Mouse (Mus musculus) erythroblast, adult 5-6 weeks (primary cell): ENCODE measurements around the gene Cux1. TPM values are rescaled to one million over a fixed set of nuclear protein-coding genes. Genes with fewer than 3 reads are reported as not detected.

Experiments used
- ATAC-seq: replicated peaks from 2 replicates; pipeline ENCODE4 v1.8.0; 2016; ENCODE audit warnings: moderate number of reproducible peaks, mild to moderate bottlenecking, moderate TSS enrichment, inconsistent platforms; ENCODE audit not compliant: poor library complexity, low FRiP score, severe bottlenecking
- total RNA-seq, 2 experiments: library from RNA; stranded (forward) in 1 of 2; stranded (reverse) in 1 of 2; fragments of 150-400 nt in 1 of 2; fragments of 200-764, 138-1000 nt in 1 of 2; gene quantifications; 2 replicates each; pipeline versions ENCODE4 v1.2.3 to v1.2.4; 2015 to 2017; ENCODE audit warnings: low replicate concordance in 2 of 2

Cux1 gene
- total RNA-seq, 2 experiments from 2014 or later: 17.7 to 46.4 TPM

DNA sequence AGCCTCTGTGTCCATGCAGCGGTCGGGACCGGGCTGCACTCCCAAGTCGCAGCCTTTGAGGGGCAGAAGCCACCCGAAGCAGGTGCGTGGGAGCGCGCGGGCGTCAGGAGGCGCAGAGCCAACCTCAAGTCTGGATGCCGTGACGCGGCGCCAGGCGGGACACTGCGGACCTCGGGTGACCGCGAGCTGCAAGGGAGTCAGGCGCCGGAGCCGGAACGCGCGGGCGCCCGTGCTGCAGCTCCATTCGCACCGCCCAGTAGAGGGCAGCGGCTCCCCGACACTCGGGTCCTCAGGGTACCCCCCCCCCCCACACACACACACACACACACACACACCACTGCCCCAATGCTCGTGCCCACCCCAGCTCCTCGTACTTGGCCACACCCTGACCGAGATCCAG, 1.5 kb upstream of the Cux1 start:
- ATAC-seq: no peak

DNA sequence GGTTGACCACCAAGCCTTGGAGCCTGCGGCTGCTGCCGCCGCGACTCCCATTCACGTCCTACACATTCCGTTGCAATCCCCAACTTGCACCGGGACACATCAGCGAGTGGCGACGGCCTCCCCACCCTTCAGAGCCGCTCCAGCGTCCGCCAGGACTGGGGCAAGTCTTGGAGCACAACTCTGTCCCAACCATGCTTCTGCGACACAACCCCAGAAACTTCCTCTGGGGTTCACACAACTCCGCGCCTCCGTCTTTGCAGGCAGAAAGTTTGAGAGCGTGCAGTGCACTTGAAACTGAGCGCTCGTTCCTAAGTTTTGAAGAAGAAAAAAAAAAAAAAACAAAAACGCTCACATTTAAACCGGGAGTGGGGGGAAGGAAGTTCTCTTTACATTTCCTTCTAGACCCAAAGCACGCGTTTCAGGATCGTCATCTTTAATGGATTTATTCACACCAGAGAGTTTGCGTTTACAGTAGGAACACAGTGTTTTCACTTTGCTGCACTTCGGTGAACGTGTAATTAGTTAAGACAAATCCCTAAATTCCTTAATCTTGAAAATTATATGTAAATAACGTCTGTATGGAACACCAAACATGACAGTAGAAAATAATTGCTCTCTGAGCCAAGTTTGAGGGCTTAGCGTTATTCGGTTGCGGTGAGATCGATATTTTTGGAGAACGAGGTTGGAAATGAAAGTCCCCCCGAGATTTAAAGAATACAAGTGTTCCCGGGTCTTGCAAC, 906 bp upstream of the Cux1 start:
- ATAC-seq: 0 out of 2 replicates have a peak, but pooled peaks have one; percentile 26

DNA sequence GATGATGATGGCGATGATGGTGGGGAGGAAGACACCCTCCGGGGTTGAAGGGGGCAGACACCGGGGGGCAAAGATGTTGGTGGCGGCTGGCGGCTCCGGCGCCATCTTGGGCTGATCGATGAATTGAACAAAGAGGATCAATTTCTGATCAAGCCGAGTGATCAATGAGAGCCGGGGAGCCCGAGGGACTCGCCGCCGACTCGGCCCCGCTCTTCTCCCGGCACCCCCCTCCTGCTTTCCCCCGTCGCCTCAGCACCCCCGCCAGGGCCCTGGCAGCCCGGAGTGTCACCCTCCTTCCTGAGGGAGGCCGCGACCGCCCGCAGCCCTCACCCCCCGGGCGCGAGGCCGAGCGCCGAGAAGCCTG, 496 bp downstream of the Cux1 start:
- no peak for ATAC-seq

DNA sequence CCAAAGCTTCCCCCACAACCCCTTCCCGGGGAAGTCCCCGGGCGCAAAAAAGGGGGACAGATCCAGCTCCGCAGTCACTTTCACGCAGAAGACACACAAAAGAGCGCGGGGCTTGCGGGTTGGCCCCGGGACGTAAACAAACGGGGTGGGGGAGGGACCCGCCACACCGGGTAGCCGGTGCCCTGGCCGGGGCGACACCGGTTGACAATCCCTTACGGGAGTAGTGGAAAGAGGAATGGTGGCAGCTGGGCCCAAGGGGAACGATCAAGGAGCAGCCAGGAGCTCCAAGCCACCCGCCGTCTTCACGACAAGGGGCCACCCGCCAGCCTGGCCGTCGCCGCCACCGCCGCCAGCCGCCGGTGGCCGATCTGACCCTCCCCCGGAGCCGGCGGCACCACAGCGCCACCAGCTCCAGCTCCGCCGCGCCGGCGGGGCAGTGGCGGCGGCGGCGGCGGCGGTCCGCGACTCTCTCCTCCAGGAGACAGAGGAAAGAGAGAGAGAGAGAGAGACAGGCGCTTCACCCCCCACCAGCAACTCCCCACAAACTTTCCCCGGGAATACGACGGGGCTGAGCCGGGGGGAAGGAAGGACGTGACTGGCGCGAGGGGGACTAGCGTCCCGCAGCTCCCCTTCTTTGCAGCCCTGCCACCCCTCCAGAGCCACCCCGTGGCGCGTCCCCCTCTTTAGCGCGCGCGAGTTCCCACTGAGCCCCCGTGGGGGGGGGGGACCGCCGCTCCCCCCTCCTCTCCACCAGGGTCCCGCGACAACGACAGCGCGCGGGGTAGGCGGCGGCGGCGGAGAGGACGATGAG, 1.1 kb downstream of the Cux1 start:
- ATAC-seq: peak; percentile 54

- ATAC-seq: peak; percentile 41
These were observed 1.9 kb downstream of the Cux1 start for GRCm38 (mm10) chr5:136565311-136565811.

DNA sequence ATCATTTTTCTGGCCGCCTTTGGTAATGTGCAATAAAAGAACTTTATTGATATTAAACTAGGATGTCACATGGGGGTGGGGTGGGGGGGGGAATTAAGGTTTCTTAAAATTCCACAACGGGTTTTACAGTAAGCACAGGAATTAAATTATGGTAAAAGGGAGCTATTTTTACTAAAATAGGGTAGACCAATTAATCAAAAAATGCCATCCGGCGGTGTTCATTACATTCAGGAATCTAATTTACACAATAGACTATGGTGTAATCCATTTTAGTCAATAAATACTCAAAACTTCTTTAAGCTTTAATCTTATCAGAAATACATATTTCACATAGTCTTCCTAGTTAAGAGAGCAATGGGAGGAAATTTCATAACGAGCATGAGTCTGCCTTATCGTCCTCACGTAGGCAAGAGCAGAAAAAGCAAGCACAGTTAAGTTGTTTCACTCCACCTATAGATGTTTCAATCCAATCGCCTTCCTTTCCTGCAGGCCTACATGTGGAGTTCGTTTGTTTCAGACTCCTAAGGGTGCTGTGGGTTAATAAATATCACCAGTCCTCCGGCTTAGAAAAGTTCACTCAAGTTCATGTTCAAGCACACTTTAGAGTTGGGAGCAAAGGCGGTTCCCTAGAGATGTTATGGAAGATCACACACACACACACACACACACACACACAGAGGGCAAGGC, 2.5 kb downstream of the Cux1 start:
- ATAC-seq: no peak

- ATAC-seq: no peak
These were observed 3.3 kb downstream of the Cux1 start for GRCm38 (mm10) chr5:136563996-136564395.

- no peak for ATAC-seq
These were observed 4.2 kb downstream of the Cux1 start for GRCm38 (mm10) chr5:136563104-136563503.

DNA sequence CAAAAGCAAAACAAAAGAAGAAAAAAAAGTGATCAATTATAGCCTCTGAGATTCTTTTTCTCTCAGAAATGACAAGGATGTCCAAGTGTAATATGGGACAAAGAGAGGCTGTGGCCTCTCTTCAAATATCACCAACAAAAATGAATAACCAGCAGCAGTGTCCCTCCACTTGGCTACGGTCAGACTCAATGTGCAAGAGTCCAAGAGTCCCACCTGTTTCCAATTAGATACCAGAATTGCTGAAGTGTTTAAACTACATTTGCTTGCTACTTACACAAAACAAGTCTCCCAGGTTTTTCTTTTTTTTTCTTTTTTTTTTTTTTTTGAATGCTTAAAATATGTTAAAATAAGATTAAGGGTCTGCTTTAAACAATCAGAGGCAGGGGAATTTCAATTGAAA, 5.1 kb downstream of the Cux1 start:
- ATAC-seq: no peak

DNA sequence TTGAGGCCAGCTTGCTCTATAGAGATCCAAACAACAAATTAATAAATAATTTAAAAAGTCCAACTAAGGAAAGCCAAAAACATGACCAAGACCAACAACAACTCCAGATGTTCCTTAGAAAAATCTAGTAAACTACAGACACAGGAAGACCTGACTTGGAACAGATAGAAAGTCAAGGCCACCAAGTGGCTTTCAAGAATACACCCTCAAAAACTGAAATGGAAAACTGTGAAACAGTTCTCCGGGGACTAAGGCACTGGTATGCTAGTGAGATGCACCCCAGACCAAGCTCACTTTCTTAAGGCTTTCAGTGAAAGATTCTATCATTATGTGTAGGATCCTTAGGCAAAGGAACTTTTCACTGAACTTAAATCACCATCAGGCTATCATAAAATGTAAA, 5.6 kb downstream of the Cux1 start:
- ATAC-seq: no peak

DNA sequence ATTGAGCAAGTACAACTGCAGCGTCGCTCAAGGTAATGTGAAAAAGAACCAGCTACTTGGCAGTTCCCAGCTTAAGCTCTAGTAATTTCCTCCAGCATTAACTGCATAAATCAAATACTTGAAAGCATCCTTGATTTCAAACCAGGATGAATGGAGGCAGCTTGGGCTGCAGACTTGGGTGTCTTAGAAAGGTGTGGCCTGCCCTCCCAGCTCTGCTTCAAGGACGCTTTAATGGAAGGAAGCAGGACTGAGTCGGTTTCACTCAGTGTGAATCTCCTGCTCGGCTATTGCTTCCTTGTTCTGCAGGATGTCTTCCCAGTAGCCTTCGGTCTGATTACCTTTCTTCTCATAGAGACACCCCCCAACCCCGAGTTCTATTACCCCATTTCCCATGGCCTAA, 6.6 kb downstream of the Cux1 start:
- ATAC-seq: no peak

DNA sequence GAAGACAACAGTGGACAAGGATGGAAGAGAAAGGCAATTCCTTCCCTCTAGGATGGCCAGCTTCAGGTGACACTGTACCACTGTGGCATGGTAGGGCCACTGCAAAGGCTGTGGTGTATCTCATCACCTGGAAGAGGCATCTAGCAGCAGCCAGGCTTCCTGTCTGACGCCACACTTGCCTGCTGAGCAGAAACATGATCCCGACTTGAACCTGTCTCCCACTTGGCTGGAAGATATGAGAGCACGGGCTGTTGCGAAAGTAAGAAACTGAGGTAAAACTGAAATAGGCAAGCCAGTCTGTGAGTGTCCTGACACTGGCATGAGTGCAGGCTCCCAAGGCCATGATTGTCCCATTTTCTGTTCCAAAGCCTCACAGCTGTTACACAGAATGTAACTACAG, 9.8 kb downstream of the Cux1 start:
- no peak for ATAC-seq

DNA sequence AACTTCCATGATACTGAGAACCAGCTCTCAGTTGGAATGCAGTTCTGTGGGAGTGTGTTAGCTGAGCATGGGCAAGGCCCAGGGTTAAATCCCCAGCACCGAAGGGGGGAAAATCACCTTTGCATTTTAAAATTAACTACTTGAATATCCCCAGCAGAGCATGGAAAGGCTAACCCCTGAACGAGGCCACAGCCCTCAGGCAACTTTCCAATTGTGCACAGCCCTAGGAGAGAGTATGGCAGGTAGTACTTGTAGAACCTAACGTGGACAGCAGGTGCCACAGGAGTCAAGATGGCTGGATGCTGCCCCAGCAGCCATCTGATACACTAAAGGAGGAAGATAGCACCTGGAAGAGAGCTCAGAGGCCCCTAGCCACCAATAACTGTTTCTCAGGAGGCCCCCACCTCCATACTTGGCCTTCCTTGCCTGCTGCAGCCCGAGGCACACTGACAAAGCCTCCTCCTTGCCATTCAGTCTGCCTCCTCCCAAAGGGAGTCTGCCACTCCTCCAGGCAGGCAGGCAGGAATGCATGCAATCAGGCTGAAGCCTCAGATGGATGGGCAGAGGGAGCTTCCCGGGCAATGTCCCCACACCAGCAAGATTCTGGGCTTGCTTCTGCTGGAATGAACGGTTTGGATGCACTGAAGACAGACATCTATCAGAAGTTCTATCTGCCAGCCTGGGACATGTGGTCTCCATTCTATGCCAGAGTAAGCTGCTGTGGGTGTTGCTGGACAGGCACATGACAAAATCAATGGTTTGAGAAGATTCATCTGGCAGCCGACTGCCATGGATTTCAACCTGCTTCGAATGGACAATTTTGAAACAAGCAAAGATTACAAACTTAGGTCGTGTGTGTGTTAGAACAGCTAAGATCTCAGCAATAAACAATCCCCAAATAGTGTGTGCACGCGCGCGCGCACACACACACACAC, 10.7 kb downstream of the Cux1 start:
- 0 out of 2 replicates have a peak, but pooled peaks have one; percentile 48 for ATAC-seq

GRCm38 (mm10) chr5:136555703-136556102, 11.6 kb downstream of the Cux1 start:
- ATAC-seq: no peak

DNA sequence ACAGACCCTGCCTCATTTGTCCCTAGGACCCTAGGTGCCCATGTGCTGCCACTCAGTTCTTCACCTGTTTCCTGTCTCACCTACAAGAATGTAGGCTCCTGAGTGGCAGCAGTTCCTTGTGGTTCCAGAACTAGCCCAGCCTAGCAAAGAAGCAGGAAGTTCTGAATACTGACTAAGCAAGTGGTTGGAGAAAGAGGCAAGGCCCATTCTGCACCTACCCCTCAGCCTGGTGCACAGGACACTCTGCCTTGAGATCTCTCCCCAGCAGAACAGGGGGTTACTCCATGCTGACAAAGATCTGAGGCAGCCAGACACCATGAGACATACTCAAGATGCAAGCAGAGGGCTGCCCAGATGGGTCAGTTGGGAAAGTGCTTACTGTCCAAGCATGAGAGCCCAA, 14.5 kb downstream of the Cux1 start:
- no peak for ATAC-seq

DNA sequence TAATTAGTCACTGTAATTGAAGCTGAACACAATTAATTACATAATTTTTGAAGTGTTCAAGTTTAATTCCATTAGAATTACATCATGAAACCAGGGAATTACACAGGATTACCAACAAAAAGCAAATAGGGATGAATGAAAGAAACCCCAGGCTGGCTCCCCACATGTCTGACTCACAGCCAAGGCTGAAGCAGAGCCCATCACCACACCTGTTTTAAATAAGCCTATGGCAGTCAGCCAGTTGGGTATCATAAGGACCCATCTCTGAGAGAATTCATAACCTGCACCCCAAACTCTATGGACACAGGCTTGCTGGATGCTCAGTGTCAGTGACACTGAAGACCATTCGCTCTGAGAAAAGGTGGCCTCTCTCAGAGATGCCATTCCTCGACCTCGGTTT, 15.2 kb downstream of the Cux1 start:
- no peak for ATAC-seq

DNA sequence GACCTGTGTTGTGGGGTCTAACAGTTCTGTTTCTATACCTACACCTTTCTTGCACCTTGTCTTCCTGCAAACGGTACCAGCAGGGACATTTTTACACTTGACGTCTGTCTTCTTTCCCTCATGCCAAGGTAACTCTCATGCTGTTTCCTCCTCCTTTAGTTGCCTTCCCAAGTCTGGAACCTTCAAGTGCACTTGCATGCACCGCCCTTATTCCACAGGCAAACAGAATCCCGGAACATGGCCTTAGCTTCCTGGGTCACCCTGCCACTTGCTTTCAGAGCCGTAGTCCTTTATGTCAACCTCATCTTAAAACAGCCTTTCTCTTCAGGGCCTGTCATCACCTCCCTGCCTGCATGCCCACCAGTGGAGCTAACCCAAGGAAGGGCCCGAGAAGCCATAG, 15.7 kb downstream of the Cux1 start:
- ATAC-seq: no peak

GRCm38 (mm10) chr5:136550726-136551125, 16.6 kb downstream of the Cux1 start:
- ATAC-seq: no peak

DNA sequence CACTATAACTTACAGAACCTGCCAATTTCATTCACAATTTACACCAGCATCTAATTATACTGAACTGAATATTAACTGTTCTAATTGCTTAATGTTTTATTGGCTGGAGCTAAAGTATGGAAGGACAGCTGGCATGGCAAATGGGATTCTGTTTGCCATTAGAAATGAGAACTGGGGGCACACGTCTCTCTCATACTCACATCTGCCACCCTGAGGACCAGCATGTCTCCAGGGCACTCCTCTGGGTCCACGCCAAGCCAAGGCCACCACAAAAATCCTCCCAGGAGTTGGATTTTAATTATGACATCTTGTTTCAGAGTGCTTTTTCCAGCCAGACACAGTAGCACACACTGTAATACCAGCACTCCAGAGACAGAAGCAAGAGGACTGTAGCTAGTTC, 18.5 kb downstream of the Cux1 start:
- ATAC-seq: no peak

DNA sequence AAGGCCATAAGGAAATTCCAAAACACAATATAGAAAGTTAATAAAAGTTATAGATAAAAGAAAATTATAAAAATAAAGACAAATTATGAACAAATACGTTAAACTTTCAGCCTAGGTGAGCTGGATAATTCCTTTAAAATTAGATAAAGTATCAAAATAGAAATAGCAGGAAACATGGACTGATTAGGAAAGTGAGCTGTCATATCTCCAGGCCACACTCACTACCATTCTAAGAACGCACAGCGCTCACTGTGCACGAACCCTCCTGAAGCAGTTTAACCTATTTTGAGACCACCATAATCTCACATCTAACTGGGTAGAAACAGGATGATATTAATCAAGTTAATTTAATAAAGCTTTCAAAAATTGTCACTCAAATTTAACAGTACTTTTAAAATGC, 22.2 kb downstream of the Cux1 start:
- ATAC-seq: no peak
